Mouse (Mus musculus) hindbrain, embryonic 11.5 days (tissue): ENCODE results near the gene 2410137M14Rik. TPM values are rescaled to one million over a fixed set of nuclear protein-coding genes. Genes with fewer than 3 reads are reported as not detected.
A peak's percentile ranks its signal among the peaks of the same experiment; 100 is the strongest.

Experiments
- ATAC-seq: fragments of 200-750 bp; cut with Nextera tagmentation; 2 replicates; pipeline ENCODE4 v1.8.0; 2017; ENCODE audit warnings: mild to moderate bottlenecking, moderate TSS enrichment, moderate library complexity; ENCODE audit not compliant: low FRiP score
- DNase-seq: peaks from one replicate; pipeline ENCODE4 v3.0.0-alpha.2; 2015; ENCODE audit warnings: low spot score
- H3K27ac ChIP-seq: fragments of 300-500 bp; sonication (generic); 2 replicates; pipeline ENCODE4 v1.5.1; 2014; ENCODE audit warnings: mild to moderate bottlenecking, low read depth, low read length
- H3K27me3 ChIP-seq: fragments of 300-500 bp; sonication (generic); 2 replicates; pipeline ENCODE4 v1.6.1; 2014; ENCODE audit warnings: mild to moderate bottlenecking, low read length, moderate library complexity, mixed read lengths; ENCODE audit not compliant: control insufficient read depth, insufficient read depth
- H3K36me3 ChIP-seq: fragments of 300-500 bp; sonication (generic); 2 replicates; pipeline ENCODE4 v1.6.1; 2014; ENCODE audit warnings: mild to moderate bottlenecking, low read length, moderate library complexity, mixed read lengths; ENCODE audit not compliant: control insufficient read depth, insufficient read depth
- H3K4me1 ChIP-seq: fragments of 300-500 bp; sonication (generic); replicated peaks from 2 replicates; pipeline ENCODE4 v1.6.1; 2014; ENCODE audit warnings: low read length, mixed read lengths; ENCODE audit not compliant: control insufficient read depth, insufficient read depth
- H3K4me2 ChIP-seq: fragments of 300-500 bp; sonication (generic); replicated peaks from 2 replicates; pipeline ENCODE4 v1.6.1; 2014; ENCODE audit warnings: mild to moderate bottlenecking, low read depth, low read length
- H3K4me3 ChIP-seq: fragments of 300-500 bp; sonication (generic); 2 replicates; pipeline ENCODE4 v1.5.1; 2014; ENCODE audit warnings: low read depth, low read length
- H3K9ac ChIP-seq: fragments of 300-500 bp; sonication (generic); 2 replicates; pipeline ENCODE4 v1.6.1; 2014; ENCODE audit warnings: low read depth, low read length
- H3K9me3 ChIP-seq: fragments of 300-500 bp; sonication (generic); 2 replicates; pipeline ENCODE4 v1.6.1; 2016; ENCODE audit warnings: low read length; ENCODE audit not compliant: control insufficient read depth
- WGBS: fragments of 180-500 bp; shearing (Covaris S2); extraction: QIAGEN DNeasy Blood & Tissue Kit; methylation state at CpG from one replicate; pipeline ENCODE4 v1.1.7; 2014; 5-methylcytosine and 5-hydroxymethylcytosine counted together
- polyA plus RNA-seq: library from polyadenylated mRNA; unstranded; fragments of >200 nt; fragmentation: Nextera tagmentation; extraction: Ambion mirVana; gene quantifications from 2 replicates; pipeline ENCODE4 v1.2.1, GENCODE M21; 2014

2410137M14Rik gene
- polyA plus RNA-seq, 1 experiment from 2014 or later: not detected

DNA sequence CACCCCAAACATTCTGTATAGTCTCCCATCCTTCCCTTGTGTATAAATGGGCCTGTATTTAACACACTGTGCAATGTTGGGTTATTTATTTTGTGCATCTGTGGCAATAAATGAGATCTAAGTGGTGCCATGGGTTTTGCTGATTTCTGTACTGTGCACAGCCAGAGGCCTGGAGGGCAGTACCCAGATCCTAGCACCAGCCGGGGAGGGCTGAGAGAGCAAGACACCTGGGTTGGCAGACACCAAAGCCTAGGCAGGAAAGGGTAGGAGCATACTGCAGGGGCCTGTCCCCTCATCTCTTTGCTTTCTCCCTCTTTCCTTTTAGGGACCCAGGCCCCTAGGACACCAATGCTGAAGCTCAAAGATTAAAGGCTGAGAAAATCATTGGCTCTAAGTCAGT is 32.8 kb downstream of the 2410137M14Rik start:
- no peaks in the 10 kb centered on the region for H3K36me3 ChIP-seq
- no peak overlapping the region for H3K4me3 ChIP-seq
- H3K4me2 ChIP-seq: no peak overlapping the region
- ATAC-seq: no peak
- no peaks in the 10 kb centered on the region; the same call in 1 of the 2 replicates for H3K4me1 ChIP-seq
- peaks cover 19% of the 10 kb centered on the region for H3K27me3 ChIP-seq
- 86% methylated on average over 1 of the region's 1 CpGs for WGBS
- DNase-seq: no peak
- H3K9me3 ChIP-seq: no peaks in the 10 kb centered on the region
- no peak overlapping the region for H3K27ac ChIP-seq
- H3K9ac ChIP-seq: no peak overlapping the region

DNA sequence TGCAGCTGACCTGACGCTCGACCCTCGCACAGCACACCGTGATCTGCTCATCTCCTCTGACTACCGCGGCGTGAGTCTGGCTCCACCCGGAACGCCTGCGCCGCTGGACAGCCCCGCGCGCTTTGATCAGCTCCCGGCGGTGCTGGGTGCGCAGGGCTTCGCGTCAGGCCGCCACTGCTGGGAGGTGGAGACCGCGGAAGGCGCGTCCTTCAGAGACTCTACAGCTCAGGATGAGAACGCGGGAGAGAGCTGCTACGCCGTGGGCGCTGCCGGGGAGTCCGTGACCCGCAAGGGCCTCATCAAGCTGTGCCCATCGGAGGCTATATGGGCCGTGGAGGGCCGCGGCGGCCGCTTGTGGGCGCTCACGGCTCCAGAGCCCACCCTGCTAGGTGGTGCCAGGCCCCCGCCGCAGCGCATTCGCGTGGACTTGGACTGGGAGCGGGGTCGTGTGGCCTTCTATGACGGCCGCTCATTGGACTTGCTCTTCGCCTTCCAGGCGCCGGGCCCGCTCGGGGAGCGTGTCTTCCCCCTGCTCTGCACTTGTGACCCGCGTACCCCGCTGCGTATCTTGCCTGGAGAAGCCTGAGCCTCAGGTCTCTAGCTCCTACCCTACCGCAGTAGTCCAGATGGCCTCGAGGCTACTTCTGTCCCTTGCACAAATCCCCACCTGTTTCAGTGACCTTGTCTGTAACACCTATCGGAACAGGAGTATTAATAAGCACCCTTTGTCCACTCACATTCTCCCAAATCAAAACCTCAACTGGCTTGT is 33.8 kb downstream of the 2410137M14Rik start:
- H3K36me3 ChIP-seq: no peaks in the 10 kb centered on the region
- peak; percentile 58 for ATAC-seq
- H3K4me2 ChIP-seq: peak overlapping the region; percentile 92
- H3K4me3 ChIP-seq: peak overlapping the region; percentile 50
- WGBS: under 1% methylated on average over 62 of the region's 62 CpGs
- DNase-seq: peak; percentile 79
- H3K4me1 ChIP-seq: peaks cover 3% of the 10 kb centered on the region; the same call in 1 of the 2 replicates
- H3K9ac ChIP-seq: peak overlapping the region; percentile 82
- H3K27me3 ChIP-seq: peaks cover 30% of the 10 kb centered on the region
- peak overlapping the region; percentile 59 for H3K27ac ChIP-seq
- no peaks in the 10 kb centered on the region for H3K9me3 ChIP-seq

DNA sequence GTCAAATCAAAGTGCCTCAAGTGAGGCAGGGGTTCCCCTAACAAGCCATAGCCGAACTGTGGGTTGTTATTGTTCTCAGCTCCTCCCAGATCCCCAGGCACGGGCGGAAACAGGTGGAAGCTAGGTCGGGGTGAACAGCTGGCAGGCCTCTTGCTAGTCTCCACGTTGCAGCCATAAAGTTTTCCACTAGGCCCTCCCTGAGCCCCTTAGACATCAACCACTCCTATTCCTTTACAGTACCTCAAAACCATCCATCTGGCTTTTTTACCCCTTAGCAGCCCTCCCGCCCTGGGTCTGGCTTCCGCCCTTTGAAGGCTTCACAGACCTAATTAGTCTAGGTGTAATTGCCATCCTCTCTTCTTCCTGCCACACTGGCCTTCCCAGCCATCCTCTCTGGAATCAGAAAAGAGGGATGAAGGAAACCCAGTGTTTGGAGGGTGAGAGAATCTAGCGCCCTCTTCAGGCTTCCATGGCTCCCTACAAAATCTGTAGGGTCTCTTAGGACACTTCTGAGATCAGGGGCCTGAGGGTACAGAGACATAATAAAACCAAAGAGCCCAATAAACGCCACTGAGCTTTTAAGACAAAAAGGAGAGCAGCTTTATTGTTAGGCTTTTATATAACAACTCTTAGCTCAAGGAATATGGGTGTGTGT is 36.8 kb downstream of the 2410137M14Rik start:
- peak; percentile 30 for DNase-seq
- WGBS: 29% methylated on average over 8 of the region's 9 CpGs
- H3K27me3 ChIP-seq: peaks cover 37% of the 10 kb centered on the region

DNA sequence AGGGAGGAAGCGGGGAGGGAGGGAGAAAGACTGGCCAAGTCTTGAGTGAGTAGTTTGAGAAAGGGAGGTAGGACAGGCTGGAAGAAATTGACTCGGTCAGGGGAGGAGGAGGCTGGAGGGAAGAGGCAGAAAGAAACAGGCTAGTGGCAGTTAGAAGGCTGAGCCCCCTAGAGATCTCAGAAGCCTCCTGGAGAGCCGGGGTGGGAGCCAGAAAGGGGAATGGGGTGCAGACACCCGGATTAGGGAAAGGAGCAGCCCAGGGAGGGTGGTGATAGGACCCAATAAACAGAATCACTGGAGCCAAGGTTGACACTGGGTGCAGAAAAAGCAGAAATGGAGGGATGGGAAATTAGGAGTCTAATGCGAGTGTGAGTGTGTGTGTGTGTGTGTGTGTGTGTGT is 37.3 kb downstream of the 2410137M14Rik start:
- ATAC-seq (no peak), DNase-seq (no peak)
- Histone ChIP-seq H3K4me1 (peaks cover 3% of the 10 kb centered on the region; the same call in 1 of the 2 replicates), H3K9me3 (no peaks in the 10 kb centered on the region), H3K4me3 (no peak overlapping the region; the same call in 1 of the 2 replicates), H3K9ac (no peak overlapping the region), H3K27ac (no peak overlapping the region), H3K27me3 (peaks cover 37% of the 10 kb centered on the region), H3K36me3 (no peaks in the 10 kb centered on the region), H3K4me2 (no peak overlapping the region)
- WGBS: 24% methylated on average over 5 of the region's 5 CpGs

More for the DNA sequence above, 36.8 kb downstream of the 2410137M14Rik start:
- H3K27ac ChIP-seq: no peak overlapping the region
- 0 out of 2 replicates have a peak overlapping the region, but pooled peaks have one; percentile 4 for H3K4me2 ChIP-seq
- ATAC-seq: no peak
- H3K9me3 ChIP-seq: no peaks in the 10 kb centered on the region
- H3K9ac ChIP-seq: no peak overlapping the region
- no peaks in the 10 kb centered on the region for H3K36me3 ChIP-seq
- no peak overlapping the region for H3K4me3 ChIP-seq
- peaks cover 3% of the 10 kb centered on the region; the same call in 1 of the 2 replicates for H3K4me1 ChIP-seq

DNA sequence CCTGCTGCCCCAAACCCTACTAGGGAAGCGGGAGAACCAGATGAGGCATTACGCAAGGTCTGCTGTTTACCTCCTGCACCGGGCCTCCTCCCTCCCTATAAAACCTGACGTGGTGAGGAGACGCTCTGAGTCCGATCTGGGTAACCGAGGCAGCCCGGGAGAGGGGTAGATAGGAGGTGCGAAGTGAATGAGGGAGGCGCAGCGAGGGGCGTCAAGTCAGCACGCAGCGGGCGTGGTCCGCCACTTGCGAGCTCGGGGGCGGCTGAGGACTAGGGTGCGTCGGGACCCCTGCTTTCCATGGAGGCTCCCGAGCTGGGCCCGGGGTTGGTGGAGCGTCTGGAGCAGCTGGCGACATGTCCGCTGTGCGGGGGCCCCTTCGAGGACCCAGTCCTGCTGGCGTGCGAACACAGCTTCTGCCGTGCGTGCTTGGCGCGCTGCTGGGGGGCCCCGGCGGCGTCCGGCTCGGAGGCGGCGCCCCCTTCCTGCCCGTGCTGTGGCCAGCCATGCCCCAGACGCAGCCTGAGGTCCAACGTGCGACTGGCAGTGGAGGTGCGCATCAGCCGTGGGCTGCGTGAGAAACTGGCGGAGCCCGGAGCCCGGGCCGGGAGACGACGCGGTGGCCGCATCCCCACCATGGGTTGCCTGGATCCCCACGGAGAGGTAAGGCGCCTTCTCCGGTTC is 38.1 kb downstream of the 2410137M14Rik start, which contains the start of gene Rnf39:
Gene Rnf39 (plus strand): TSS at position 128 of the 681 bp plus-strand sequence.
- DNase-seq: peak; percentile 34
- no peaks in the 10 kb centered on the region for H3K36me3 ChIP-seq
- H3K27me3 ChIP-seq: peaks cover 37% of the 10 kb centered on the region
- peaks cover 3% of the 10 kb centered on the region; the same call in 1 of the 2 replicates for H3K4me1 ChIP-seq
- peak within 1 kb of the TSS; percentile 34 for H3K4me3 ChIP-seq
- no peak within 1 kb of the TSS for H3K27ac ChIP-seq
- 0 out of 2 replicates have a peak within 1 kb of the TSS, but pooled peaks have one; percentile 47 for H3K9ac ChIP-seq
- no peak for ATAC-seq
- WGBS: 4% methylated on average over 55 of the region's 59 CpGs
- H3K4me2 ChIP-seq: peak within 1 kb of the TSS; percentile 55
- H3K9me3 ChIP-seq: no peaks in the 10 kb centered on the region

DNA sequence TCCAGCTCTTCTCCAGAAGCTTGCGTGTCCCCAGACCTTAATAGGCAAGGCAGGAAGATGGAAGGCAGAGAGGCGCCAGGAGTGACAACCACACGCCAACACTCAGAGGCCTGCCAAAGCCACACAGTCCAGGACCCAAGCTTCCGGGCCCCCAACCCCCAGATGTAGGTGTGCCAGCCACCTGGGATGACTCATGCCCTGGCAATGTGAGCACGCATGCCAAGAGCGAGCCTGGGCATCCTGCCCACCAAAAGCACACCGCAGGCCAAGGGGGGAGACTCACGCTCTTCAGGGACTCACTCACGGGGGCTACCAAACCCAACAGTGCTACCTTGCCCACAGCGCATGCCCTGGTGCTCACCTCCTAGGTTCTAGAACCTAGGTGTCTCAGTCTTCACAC is 38.6 kb downstream of the 2410137M14Rik start:
- no peaks in the 10 kb centered on the region for H3K36me3 ChIP-seq
- H3K4me1 ChIP-seq: peaks cover 3% of the 10 kb centered on the region; the same call in 1 of the 2 replicates
- H3K27me3 ChIP-seq: peaks cover 37% of the 10 kb centered on the region
- no peaks in the 10 kb centered on the region for H3K9me3 ChIP-seq
- 65% methylated on average over 10 of the region's 10 CpGs for WGBS
- H3K4me2 ChIP-seq: no peak overlapping the region; the same call in 1 of the 2 replicates
- no peak overlapping the region for H3K9ac ChIP-seq
- DNase-seq (no peak), ATAC-seq (no peak)
- H3K27ac ChIP-seq: no peak overlapping the region
- no peak overlapping the region for H3K4me3 ChIP-seq

DNA sequence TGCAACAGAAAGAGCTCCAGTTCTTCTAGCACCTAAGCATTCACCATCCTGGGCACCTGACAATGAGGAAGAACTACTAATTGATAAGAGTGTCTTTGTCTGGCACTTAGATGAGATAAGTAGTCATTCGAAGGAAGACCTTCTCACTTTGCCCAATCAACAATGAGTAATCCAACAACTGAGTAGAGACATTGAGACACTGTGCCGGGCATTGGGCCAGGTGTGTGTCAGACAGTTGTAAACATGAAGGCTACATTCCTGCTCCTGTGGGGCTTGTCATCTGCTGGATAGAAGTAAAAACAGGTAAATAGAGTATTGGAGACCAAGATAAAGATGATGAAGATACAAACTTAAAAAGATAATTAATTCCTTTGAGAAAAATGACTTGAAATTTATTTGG is 43.0 kb downstream of the 2410137M14Rik start:
- Histone ChIP-seq H3K4me3 (no peak overlapping the region), H3K36me3 (no peaks in the 10 kb centered on the region), H3K27ac (no peak overlapping the region), H3K27me3 (peaks cover 16% of the 10 kb centered on the region), H3K9ac (no peak overlapping the region), H3K4me2 (no peak overlapping the region), H3K4me1 (peaks cover 3% of the 10 kb centered on the region; the same call in 1 of the 2 replicates), H3K9me3 (no peaks in the 10 kb centered on the region)
- ATAC-seq (no peak), DNase-seq (no peak)
- 90% methylated on average over 2 of the region's 2 CpGs for WGBS

DNA sequence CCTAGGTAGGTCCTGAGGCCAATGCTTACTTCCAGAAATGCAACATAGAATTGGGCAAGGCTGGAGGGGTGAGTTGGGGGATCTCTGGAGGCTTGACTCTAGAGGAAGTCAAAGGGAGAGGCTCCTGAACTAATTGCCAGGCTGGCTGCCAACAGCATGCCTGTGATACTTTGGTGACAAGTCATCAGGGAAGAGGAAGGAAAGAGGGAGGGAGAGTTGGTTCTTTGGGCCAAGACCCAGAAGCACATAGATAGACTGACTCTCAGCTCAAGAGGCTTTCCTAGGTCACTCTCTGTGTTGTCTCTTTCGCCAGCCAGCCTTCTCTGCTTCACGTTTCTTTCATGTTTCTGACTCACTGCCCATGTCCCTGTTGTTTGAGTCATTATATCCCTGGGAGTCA is 49.2 kb downstream of the 2410137M14Rik start:
- H3K9me3 ChIP-seq: no peaks in the 10 kb centered on the region
- no peak for DNase-seq
- WGBS: 72% methylated on average over 2 of the region's 2 CpGs
- H3K4me1 ChIP-seq: no peaks in the 10 kb centered on the region
- no peaks in the 10 kb centered on the region for H3K27me3 ChIP-seq
- H3K9ac ChIP-seq: no peak overlapping the region
- H3K36me3 ChIP-seq: no peaks in the 10 kb centered on the region
- no peak for ATAC-seq
- H3K4me2 ChIP-seq: no peak overlapping the region
- no peak overlapping the region for H3K4me3 ChIP-seq
- no peak overlapping the region for H3K27ac ChIP-seq
